Mouse (Mus musculus) neural tube, embryonic 12.5 days (tissue): ENCODE data around the gene Plekhm2. TPM values are rescaled to one million over a fixed set of nuclear protein-coding genes. Genes with fewer than 3 reads are reported as not detected.

ENCODE experiments used
- ATAC-seq: fragments of 200-750 bp; cut with Nextera tagmentation; 2 replicates; pipeline ENCODE4 v1.8.0; 2017; ENCODE audit warnings: low read depth, mild to moderate bottlenecking, moderate TSS enrichment, moderate library complexity; ENCODE audit not compliant: low FRiP score
- H3K27ac ChIP-seq: fragments of 300-500 bp; sonication (generic); 2 replicates; pipeline ENCODE4 v1.5.1; 2016
- H3K27me3 ChIP-seq: fragments of 300-500 bp; sonication (generic); replicated peaks from 2 replicates; pipeline ENCODE4 v1.6.1; 2016; ENCODE audit warnings: mild to moderate bottlenecking
- H3K36me3 ChIP-seq: fragments of 300-500 bp; sonication (generic); 2 replicates; pipeline ENCODE4 v1.6.1; 2016; ENCODE audit warnings: mild to moderate bottlenecking
- H3K4me1 ChIP-seq: fragments of 300-500 bp; sonication (generic); 2 replicates; pipeline ENCODE4 v1.6.1; 2016
- H3K4me2 ChIP-seq: fragments of 300-500 bp; sonication (generic); replicated peaks from 2 replicates; pipeline ENCODE4 v1.6.1; 2016; ENCODE audit warnings: mild to moderate bottlenecking
- H3K4me3 ChIP-seq: fragments of 300-500 bp; sonication (generic); 2 replicates; pipeline ENCODE4 v1.5.1; 2016
- H3K9ac ChIP-seq: fragments of 300-500 bp; sonication (generic); 2 replicates; pipeline ENCODE4 v1.6.1; 2016; ENCODE audit warnings: mild to moderate bottlenecking
- H3K9me3 ChIP-seq: fragments of 300-500 bp; sonication (generic); 2 replicates; pipeline ENCODE4 v1.6.1; 2016; ENCODE audit warnings: mild to moderate bottlenecking
- WGBS: fragments of 180-500 bp; shearing (Covaris S2); methylation state at CpG from one replicate; pipeline ENCODE4 v1.1.7; 2016; 5-methylcytosine and 5-hydroxymethylcytosine counted together
- polyA plus RNA-seq: library from polyadenylated mRNA; unstranded; fragments of >200 nt; fragmentation: Nextera tagmentation; extraction: Ambion mirVana; gene quantifications from 2 replicates; pipeline ENCODE4 v1.2.1, GENCODE M21; 2016

Plekhm2 gene
- polyA plus RNA-seq, 1 experiment from 2014 or later: 7.4 TPM

GRCm38 (mm10) chr4:141643118-141643855 is 21.4 kb downstream of the Plekhm2 start:
- no peaks in the 10 kb centered on the region for H3K9me3 ChIP-seq
- ATAC-seq: peak; percentile 33; the same call in 1 of the 2 replicates
- no peak overlapping the region for H3K4me2 ChIP-seq
- H3K9ac ChIP-seq: no peak overlapping the region
- H3K4me1 ChIP-seq: peaks cover 8% of the 10 kb centered on the region
- H3K4me3 ChIP-seq: no peak overlapping the region
- WGBS: 59% methylated on average over 7 of the region's 7 CpGs
- no peak overlapping the region for H3K27ac ChIP-seq
- peaks cover 40% of the 10 kb centered on the region for H3K36me3 ChIP-seq
- H3K27me3 ChIP-seq: no peaks in the 10 kb centered on the region

DNA sequence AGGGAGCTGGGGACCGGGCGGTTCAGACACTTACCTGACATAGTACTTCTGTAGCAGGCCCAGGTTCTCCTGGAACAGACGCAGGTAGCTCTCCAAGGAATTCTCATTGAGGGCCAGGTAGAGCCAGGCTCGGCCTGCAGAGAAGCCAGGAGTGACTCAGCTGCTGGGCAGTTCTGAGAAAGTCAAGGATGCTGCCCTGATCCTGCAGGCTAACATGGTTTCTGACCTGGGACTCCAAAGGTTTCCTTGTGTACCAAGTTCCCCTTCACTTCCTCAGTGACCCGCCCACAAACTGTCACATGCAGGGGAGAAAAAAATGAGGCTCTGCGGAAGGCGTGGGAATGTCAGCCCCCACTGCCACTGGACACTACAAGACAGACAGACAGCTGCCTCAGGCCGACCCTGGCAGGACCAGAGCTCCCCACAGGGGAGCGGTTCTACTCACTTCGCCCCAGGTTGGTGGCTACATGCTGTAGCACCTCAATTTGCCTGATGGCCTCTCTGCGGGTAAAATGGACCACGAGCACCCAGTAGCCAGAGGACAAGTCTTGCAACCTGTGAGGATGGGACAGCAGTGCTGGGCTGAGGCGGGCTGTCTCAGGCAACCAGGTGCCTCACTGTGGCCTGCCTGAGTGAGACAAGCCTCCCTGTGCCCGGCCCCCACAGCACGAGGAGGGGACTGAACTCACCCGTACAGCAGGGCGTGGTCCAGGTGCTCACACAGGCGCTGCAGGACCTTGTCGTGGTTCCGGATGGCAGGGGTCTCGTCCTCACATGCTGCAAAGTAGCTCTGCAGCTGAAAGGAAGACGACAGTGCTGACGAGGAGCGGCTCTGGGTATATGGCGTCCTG is 22.5 kb downstream of the Plekhm2 start:
- WGBS: 92% methylated on average over 25 of the region's 25 CpGs
- no peak for ATAC-seq
- Histone ChIP-seq H3K27me3 (no peaks in the 10 kb centered on the region), H3K9me3 (no peaks in the 10 kb centered on the region), H3K4me3 (no peak overlapping the region), H3K9ac (no peak overlapping the region), H3K36me3 (peaks cover 49% of the 10 kb centered on the region), H3K4me1 (peaks cover 8% of the 10 kb centered on the region), H3K4me2 (no peak overlapping the region), H3K27ac (no peak overlapping the region)

- H3K9me3 ChIP-seq: no peaks in the 10 kb centered on the region
- H3K36me3 ChIP-seq: peaks cover 56% of the 10 kb centered on the region
- H3K9ac ChIP-seq: no peak overlapping the region
- H3K4me2 ChIP-seq: no peak overlapping the region
- no peaks in the 10 kb centered on the region for H3K27me3 ChIP-seq
- H3K4me1 ChIP-seq: peaks cover 8% of the 10 kb centered on the region
- no peak overlapping the region for H3K27ac ChIP-seq
- ATAC-seq: no peak
- H3K4me3 ChIP-seq: no peak overlapping the region
- WGBS: 97% methylated on average over 7 of the region's 7 CpGs
Observed at GRCm38 (mm10) chr4:141641353-141641771, 23.3 kb downstream of the Plekhm2 start.

GRCm38 (mm10) chr4:141639474-141639873 is 25.2 kb downstream of the Plekhm2 start:
- Histone ChIP-seq H3K4me2 (no peak overlapping the region), H3K27me3 (no peaks in the 10 kb centered on the region), H3K27ac (no peak overlapping the region), H3K4me3 (no peak overlapping the region), H3K9me3 (no peaks in the 10 kb centered on the region), H3K4me1 (peaks cover 8% of the 10 kb centered on the region), H3K9ac (no peak overlapping the region), H3K36me3 (peaks cover 63% of the 10 kb centered on the region)
- 77% methylated on average over 11 of the region's 11 CpGs for WGBS
- no peak for ATAC-seq

DNA sequence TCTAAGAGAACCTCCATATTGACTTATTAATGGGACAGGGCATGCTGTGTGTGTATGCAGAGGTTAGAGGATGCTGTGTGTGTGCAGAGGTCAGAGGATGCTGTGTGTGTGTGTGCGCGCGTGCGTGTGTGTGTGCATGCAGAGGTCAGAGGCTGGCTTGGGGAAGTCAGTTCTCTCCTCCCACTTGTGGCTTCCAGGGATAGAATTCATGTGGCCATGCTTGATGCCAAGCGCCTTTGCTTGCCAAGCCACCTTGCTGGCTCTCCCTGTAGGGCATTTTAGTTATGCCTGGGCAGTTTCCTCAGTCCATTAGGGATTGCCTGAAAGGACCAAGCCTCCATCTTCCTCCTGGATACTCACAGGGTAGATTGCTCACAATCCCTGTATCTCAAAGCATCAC is 28.0 kb downstream of the Plekhm2 start:
- Histone ChIP-seq H3K9ac (no peak overlapping the region), H3K4me3 (no peak overlapping the region), H3K4me1 (no peaks in the 10 kb centered on the region), H3K27me3 (no peaks in the 10 kb centered on the region), H3K27ac (no peak overlapping the region), H3K9me3 (no peaks in the 10 kb centered on the region), H3K36me3 (peaks cover 82% of the 10 kb centered on the region), H3K4me2 (no peak overlapping the region)
- WGBS: 95% methylated on average over 5 of the region's 5 CpGs
- ATAC-seq: no peak

DNA sequence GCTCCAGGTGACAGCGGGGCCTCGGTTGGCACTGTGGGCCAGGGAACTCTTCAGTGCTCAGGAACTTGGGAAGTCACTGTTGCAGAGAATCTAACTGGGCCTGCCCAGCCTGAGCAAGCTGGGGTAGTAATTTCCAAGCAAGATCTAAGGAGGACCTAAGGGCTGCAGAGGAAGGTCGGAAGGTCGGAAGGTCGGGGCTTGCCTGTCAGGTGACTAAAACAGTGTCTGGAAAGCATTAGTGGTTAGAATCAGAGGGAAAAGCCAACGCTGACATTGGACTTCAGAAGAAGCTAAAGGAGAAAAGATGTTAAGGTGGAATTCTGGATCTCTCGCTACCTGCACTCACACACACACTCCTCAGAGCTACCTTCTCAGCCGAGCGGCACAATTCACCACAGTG is 28.7 kb downstream of the Plekhm2 start:
- Histone ChIP-seq H3K4me2 (no peak overlapping the region), H3K36me3 (peaks cover 82% of the 10 kb centered on the region)
- WGBS: 86% methylated on average over 9 of the region's 9 CpGs

GRCm38 (mm10) chr4:141632111-141632873 is 32.4 kb downstream of the Plekhm2 start:
- H3K9me3 ChIP-seq: no peaks in the 10 kb centered on the region
- no peak overlapping the region for H3K4me3 ChIP-seq
- peaks cover 84% of the 10 kb centered on the region for H3K36me3 ChIP-seq
- H3K27me3 ChIP-seq: no peaks in the 10 kb centered on the region
- 94% methylated on average over 21 of the region's 21 CpGs for WGBS
- no peak overlapping the region for H3K27ac ChIP-seq
- no peak for ATAC-seq
- H3K9ac ChIP-seq: no peak overlapping the region
- no peak overlapping the region for H3K4me2 ChIP-seq
- no peaks in the 10 kb centered on the region for H3K4me1 ChIP-seq

More for the DNA sequence above, 28.7 kb downstream of the Plekhm2 start:
- Histone ChIP-seq H3K27ac (no peak overlapping the region), H3K27me3 (no peaks in the 10 kb centered on the region), H3K4me3 (no peak overlapping the region), H3K4me1 (no peaks in the 10 kb centered on the region), H3K9ac (no peak overlapping the region), H3K9me3 (no peaks in the 10 kb centered on the region)
- no peak for ATAC-seq

DNA sequence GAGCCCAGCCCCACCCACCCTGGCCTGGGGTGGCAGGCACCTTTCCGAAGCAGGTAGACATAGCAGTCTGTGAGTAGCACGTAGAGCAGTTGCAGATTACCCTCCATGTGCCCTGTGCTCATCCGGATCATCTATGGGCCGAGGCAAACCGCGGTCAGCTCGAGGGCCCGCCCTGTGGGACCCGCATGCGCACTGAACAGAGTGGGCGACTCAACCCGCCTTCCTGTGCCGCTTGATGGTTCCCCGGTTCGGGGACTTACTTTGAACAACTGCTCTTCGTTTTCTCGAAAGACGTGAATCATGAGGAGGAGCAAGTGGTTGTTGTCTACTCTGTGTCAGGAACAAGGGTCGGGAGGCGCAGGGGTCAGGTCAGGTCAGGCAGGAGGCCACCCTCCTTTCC is 33.4 kb downstream of the Plekhm2 start:
- H3K4me3 ChIP-seq: no peak overlapping the region
- H3K27me3 ChIP-seq: no peaks in the 10 kb centered on the region
- H3K27ac ChIP-seq: no peak overlapping the region
- ATAC-seq: no peak
- no peaks in the 10 kb centered on the region for H3K4me1 ChIP-seq
- H3K36me3 ChIP-seq: peaks cover 81% of the 10 kb centered on the region
- no peak overlapping the region for H3K9ac ChIP-seq
- H3K4me2 ChIP-seq: no peak overlapping the region
- WGBS: 95% methylated on average over 20 of the region's 20 CpGs
- no peaks in the 10 kb centered on the region for H3K9me3 ChIP-seq

- Histone ChIP-seq H3K9me3 (no peaks in the 10 kb centered on the region), H3K27me3 (no peaks in the 10 kb centered on the region), H3K4me1 (no peaks in the 10 kb centered on the region), H3K36me3 (peaks cover 83% of the 10 kb centered on the region), H3K4me2 (no peak overlapping the region), H3K4me3 (no peak overlapping the region), H3K27ac (no peak overlapping the region), H3K9ac (no peak overlapping the region)
- no peak for ATAC-seq
- WGBS: 95% methylated on average over 11 of the region's 11 CpGs
Observed at GRCm38 (mm10) chr4:141630021-141630420, 34.7 kb downstream of the Plekhm2 start.

- no peak overlapping the region for H3K4me2 ChIP-seq
- no peak for ATAC-seq
- H3K9me3 ChIP-seq: no peaks in the 10 kb centered on the region
- H3K36me3 ChIP-seq: peaks cover 76% of the 10 kb centered on the region
- H3K27me3 ChIP-seq: no peaks in the 10 kb centered on the region
- no peak overlapping the region for H3K9ac ChIP-seq
- H3K4me3 ChIP-seq: no peak overlapping the region
- H3K4me1 ChIP-seq: no peaks in the 10 kb centered on the region
- H3K27ac ChIP-seq: no peak overlapping the region; the same call in 1 of the 2 replicates
- WGBS: 83% methylated on average over 14 of the region's 14 CpGs
Observed at GRCm38 (mm10) chr4:141628661-141629060, 36.0 kb downstream of the Plekhm2 start.

DNA sequence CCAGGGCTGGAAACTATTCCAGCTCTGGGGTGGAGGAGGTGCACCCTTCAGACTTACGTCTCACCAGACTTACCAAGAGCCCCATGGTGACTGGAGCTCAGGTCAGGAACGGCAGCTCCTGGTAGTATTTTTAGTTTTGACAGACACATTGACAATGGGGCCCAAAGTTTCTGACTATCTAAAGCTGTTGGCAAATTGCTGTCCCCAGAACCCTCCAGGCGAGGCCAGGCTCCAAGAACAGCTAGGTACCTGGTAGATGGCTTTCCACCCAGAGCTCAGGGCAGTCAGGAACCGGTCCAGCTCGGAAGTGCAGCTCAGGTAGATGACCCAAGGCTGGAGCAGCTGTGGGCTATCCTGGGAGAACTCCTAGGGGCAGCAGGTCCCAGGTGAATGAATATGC is 37.2 kb downstream of the Plekhm2 start:
- Histone ChIP-seq H3K9ac (no peak overlapping the region), H3K4me2 (no peak overlapping the region), H3K4me1 (peaks cover 4% of the 10 kb centered on the region; the same call in 1 of the 2 replicates), H3K36me3 (peaks cover 64% of the 10 kb centered on the region), H3K27me3 (no peaks in the 10 kb centered on the region), H3K27ac (no peak overlapping the region), H3K4me3 (no peak overlapping the region), H3K9me3 (no peaks in the 10 kb centered on the region)
- no peak for ATAC-seq
- 90% methylated on average over 5 of the region's 5 CpGs for WGBS
